In genomic region chr5:143656708-143657245, GRCm38 (mm10) we compare ENCODE assay signal across 9 mouse cellular contexts. TPM values are rescaled to one million over a fixed set of nuclear protein-coding genes. Genes with fewer than 3 reads are reported as not detected.
A peak's percentile ranks its signal among the peaks of the same experiment; 100 is the strongest.
DNase-seq lines count a peak whose midpoint lies in the region; ATAC-seq and TF ChIP-seq lines count a peak whose summit lies in the region.
"Had no signal": no experiment of that assay in that cellular context is flagged by ENCODE, and none has a peak within 500 bp of the region (broad histone marks: within the 10 kb centered on the region; RNA-seq: fewer than 3 reads in every experiment).

No protein-coding gene starts in this region.

- H3K9me3 ChIP-seq in heart, embryonic 14.5 days (ENCODE audit: control insufficient read depth, low read length) = no peaks in the 10 kb centered on the region
- no peaks in the 10 kb centered on the region for H3K9me3 ChIP-seq in limb, embryonic 10.5 days (replicated peaks)
- no peaks in the 10 kb centered on the region for H3K9me3 ChIP-seq in midbrain, postnatal 0 days (ENCODE audit: low read length)
- H3K9me3 ChIP-seq in forebrain, postnatal 0 days (ENCODE audit: low read length) = no peaks in the 10 kb centered on the region
- H3K9me3 ChIP-seq: hindbrain, embryonic 15.5 days had no signal

- peak overlapping the region; percentile 31; the same call in 1 of the 2 replicates for H3K4me2 ChIP-seq in heart, embryonic 14.5 days (ENCODE audit: low read length)
- H3K4me2 ChIP-seq in midbrain, postnatal 0 days (ENCODE audit: low read depth, low read length, poor library complexity, severe bottlenecking) = no peak overlapping the region
- no peak overlapping the region for H3K4me2 ChIP-seq in forebrain, postnatal 0 days (ENCODE audit: low read depth)
- H3K4me2 ChIP-seq: hindbrain, embryonic 15.5 days had no signal

- no peak for TF ChIP-seq CTCF in midbrain, postnatal 0 days (IDR thresholded peaks at IDR 0.05)
- TF ChIP-seq CTCF in forebrain, postnatal 0 days (IDR thresholded peaks at IDR 0.05; ENCODE audit: low read depth) = no peak

- no peaks in the 10 kb centered on the region for H3K27me3 ChIP-seq in heart, embryonic 14.5 days (ENCODE audit: control insufficient read depth, insufficient read depth, low read length)
- no peaks in the 10 kb centered on the region for H3K27me3 ChIP-seq in limb, embryonic 10.5 days (ENCODE audit: low read depth, poor library complexity, severe bottlenecking)
- no peaks in the 10 kb centered on the region for H3K27me3 ChIP-seq in midbrain, postnatal 0 days (ENCODE audit: insufficient read depth, low read length)
- H3K27me3 ChIP-seq in forebrain, postnatal 0 days (ENCODE audit: insufficient read depth, low read length) = no peaks in the 10 kb centered on the region
- H3K27me3 ChIP-seq: hindbrain, embryonic 15.5 days had no signal

- H3K4me3 ChIP-seq in heart, embryonic 14.5 days (ENCODE audit: control insufficient read depth in 1 of 2, insufficient read depth in 1 of 2, low read depth in 1 of 2, low read length in 2 of 2) = no peak overlapping the region
- H3K4me3 ChIP-seq in limb, embryonic 10.5 days = peak overlapping the region; percentile 16
- no peak overlapping the region for H3K4me3 ChIP-seq in midbrain, postnatal 0 days (ENCODE audit: low read depth, low read length)
- no peak overlapping the region for H3K4me3 ChIP-seq in forebrain, postnatal 0 days (ENCODE audit: low read depth, low read length)
- H3K4me3 ChIP-seq: hindbrain, embryonic 15.5 days had no signal

- 0 out of 2 replicates have a peak overlapping the region, but pooled peaks have one; percentile 2 for H3K9ac ChIP-seq in heart, embryonic 14.5 days (ENCODE audit: low read length)
- H3K9ac ChIP-seq in midbrain, postnatal 0 days (replicated peaks; ENCODE audit: low read length, poor library complexity, severe bottlenecking) = no peak overlapping the region
- no peak overlapping the region for H3K9ac ChIP-seq in forebrain, postnatal 0 days
- H3K9ac ChIP-seq: hindbrain, embryonic 15.5 days had no signal

- ATAC-seq in heart, embryonic 14.5 days (ENCODE audit: insufficient number of reproducible peaks, insufficient read depth, low FRiP score, low read depth) = no peak
- no peak for ATAC-seq in midbrain, postnatal 0 days (ENCODE audit: low FRiP score)
- ATAC-seq in forebrain, postnatal 0 days = no peak

- no peak for DNase-seq in heart, postnatal 4 days
- peak; percentile 44 for DNase-seq in right cerebral cortex, postnatal 25 days
- no peak for DNase-seq in right cerebral cortex, postnatal 10 days (ENCODE audit: low spot score in 2 of 2)
- peak; percentile 72 for DNase-seq in limb, embryonic 10.5 days (ENCODE audit: low spot score)
- peak; percentile 22 for DNase-seq in thymus, postnatal 4 days
- no peak for DNase-seq in midbrain, postnatal 0 days (ENCODE audit: low spot score)
- no peak for DNase-seq in forebrain, postnatal 0 days

- H3K4me1 ChIP-seq in heart, embryonic 14.5 days (ENCODE audit: control insufficient read depth in 2 of 2, insufficient read depth in 2 of 2, low read length in 2 of 2) = peaks cover 38 to 59% of the 10 kb centered on the region in 2 experiments
- H3K4me1 ChIP-seq in limb, embryonic 10.5 days = peaks cover 78% of the 10 kb centered on the region
- H3K4me1 ChIP-seq in midbrain, postnatal 0 days (ENCODE audit: insufficient read depth, low read length) = no peaks in the 10 kb centered on the region
- no peaks in the 10 kb centered on the region for H3K4me1 ChIP-seq in forebrain, postnatal 0 days (ENCODE audit: insufficient read depth)

- no peaks in the 10 kb centered on the region for H3K36me3 ChIP-seq in heart, embryonic 14.5 days (ENCODE audit: control insufficient read depth, insufficient read depth, low read length)
- H3K36me3 ChIP-seq in limb, embryonic 10.5 days = no peaks in the 10 kb centered on the region
- H3K36me3 ChIP-seq in midbrain, postnatal 0 days (ENCODE audit: insufficient read depth, low read length) = no peaks in the 10 kb centered on the region
- H3K36me3 ChIP-seq in forebrain, postnatal 0 days (ENCODE audit: insufficient read depth) = no peaks in the 10 kb centered on the region
- H3K36me3 ChIP-seq: hindbrain, embryonic 15.5 days had no signal

- 30% methylated on average over 2 of the region's 2 CpGs for WGBS in heart, embryonic 14.5 days
- WGBS in limb, embryonic 10.5 days = 34% methylated on average over 2 of the region's 2 CpGs
- 73% methylated on average over 2 of the region's 2 CpGs for whole genome bisulfite sequencing in midbrain, postnatal 0 days
- 81% methylated on average over 2 of the region's 2 CpGs for WGBS in forebrain, postnatal 0 days

- H3K27ac ChIP-seq in heart, embryonic 14.5 days (replicated peaks in 1 of 2; ENCODE audit: control insufficient read depth in 1 of 2, insufficient read depth in 1 of 2, low read depth in 2 of 2, low read length in 2 of 2) = peak overlapping the region; percentile 65 to 73
- H3K27ac ChIP-seq in limb, embryonic 10.5 days = peak overlapping the region; percentile 90
- no peak overlapping the region for H3K27ac ChIP-seq in midbrain, postnatal 0 days (ENCODE audit: low read depth, low read length)
- no peak overlapping the region for H3K27ac ChIP-seq in forebrain, postnatal 0 days (ENCODE audit: low read depth, low read length)
- H3K27ac ChIP-seq: hindbrain, embryonic 15.5 days had no signal

RNA-seq across cellular contexts. Expression of gene Cyth3, which starts 34.5 kb away (rescaled TPM):
- polyA plus RNA-seq in heart, embryonic 14.5 days (2014; fragmentation: Nextera tagmentation; extraction: Ambion mirVana) = 49.2 and 56.2 TPM in 2 replicates
- 100 to 1,000 TPM in 1 of 2 experiments, 10 to 100 TPM in 1; 95.3 to 102 TPM for total RNA-seq in heart, postnatal 4 days (2021)
- 47.5 and 59.2 TPM in 2 replicates for polyA plus RNA-seq in limb, embryonic 10.5 days (2016; fragmentation: Nextera tagmentation; extraction: Ambion mirVana)
- 47.8 and 51.5 TPM in 2 replicates for total RNA-seq in midbrain, postnatal 0 days (2014; rRNA removed)
- 34.1 and 35.4 TPM in 2 replicates for polyA plus RNA-seq in midbrain, postnatal 0 days (2015; fragmentation: Nextera tagmentation; extraction: Ambion mirVana)
- 63.4 and 72.4 TPM in 2 replicates for total RNA-seq in forebrain, postnatal 0 days (2014; rRNA removed)
- 42.5 and 44.3 TPM in 2 replicates for polyA plus RNA-seq in forebrain, postnatal 0 days (2015; fragmentation: Nextera tagmentation; extraction: Ambion mirVana)

Comparison
In these comparisons a context has a peak if more than half of its experiments do, and no peak if none do; other contexts are left out.
1. DNase-seq: peak in right cerebral cortex, postnatal 25 days (single experiment), limb, embryonic 10.5 days (single experiment) and thymus, postnatal 4 days (single experiment); none in heart, postnatal 4 days (single experiment), right cerebral cortex, postnatal 10 days (0 of 2), midbrain, postnatal 0 days (single experiment) and forebrain, postnatal 0 days (single experiment).
2. H3K27ac ChIP-seq: peak in heart, embryonic 14.5 days (2 of 2) and limb, embryonic 10.5 days (single experiment); none in midbrain, postnatal 0 days (single experiment) and forebrain, postnatal 0 days (single experiment).